Mouse (Mus musculus): ENCODE results near the gene Aplnr. TPM values are rescaled to one million over a fixed set of nuclear protein-coding genes. Genes with fewer than 3 reads are reported as not detected.
A peak's percentile ranks its signal among the peaks of the same experiment; 100 is the strongest.

The Aplnr gene
- total RNA-seq (2021) = 1 to 10 TPM; 1.2 to 3.3 TPM
- long read RNA-seq, experiment 1, partial matches to known transcripts = 0 of 3 reads
- long read RNA-seq, experiment 1, other reads (novel, unspliced or antisense) = 0 of 3 reads
- long read RNA-seq, experiment 2, partial matches to known transcripts = 0 of 3 reads
- long read RNA-seq, experiment 2, other reads (novel, unspliced or antisense) = 0 of 3 reads

DNA sequence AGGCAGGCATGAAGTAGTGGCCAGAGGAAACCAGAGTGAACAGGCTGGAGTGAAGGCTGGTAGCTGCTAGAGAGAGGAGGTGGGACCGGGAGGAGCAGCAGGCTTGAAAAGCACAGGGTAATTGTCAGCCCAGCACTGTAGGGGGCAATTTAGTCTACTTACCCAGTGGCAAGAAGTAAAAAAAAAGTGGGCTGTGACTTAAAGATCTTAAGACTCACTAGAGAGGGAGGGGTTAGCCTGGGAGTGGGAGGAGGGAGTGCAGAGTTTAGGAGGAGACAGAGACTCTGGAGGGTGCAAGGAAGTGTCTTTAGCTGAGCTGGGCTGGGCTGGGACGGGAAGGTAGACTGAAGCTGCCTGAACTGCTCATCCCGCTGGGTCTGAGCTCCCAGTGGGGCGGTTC is at the start of gene Aplnr:
TSS of gene Aplnr (plus strand) at position 137 of the 400 bp plus-strand sequence.
- no peak for DNase-seq (ENCODE audit: low spot score)

GRCm38 (mm10) chr2:85088716-85089646 is 47.0 kb upstream of the Aplnr start:
- no peak for DNase-seq (ENCODE audit: low spot score)

- no peak for DNase-seq (ENCODE audit: low spot score)
Measured at GRCm38 (mm10) chr2:85091325-85091724, 44.7 kb upstream of the Aplnr start.

GRCm38 (mm10) chr2:85093376-85093775 is 42.6 kb upstream of the Aplnr start:
- no peak for DNase-seq (ENCODE audit: low spot score)

GRCm38 (mm10) chr2:85095906-85096305 is 40.1 kb upstream of the Aplnr start:
- no peak for DNase-seq (ENCODE audit: low spot score)

- no peak for DNase-seq (ENCODE audit: low spot score)
Measured at GRCm38 (mm10) chr2:85098014-85098413, 38.0 kb upstream of the Aplnr start.

- peak; percentile 64 for DNase-seq (ENCODE audit: low spot score)
Measured at GRCm38 (mm10) chr2:85098824-85099511, 37.1 kb upstream of the Aplnr start.

DNA sequence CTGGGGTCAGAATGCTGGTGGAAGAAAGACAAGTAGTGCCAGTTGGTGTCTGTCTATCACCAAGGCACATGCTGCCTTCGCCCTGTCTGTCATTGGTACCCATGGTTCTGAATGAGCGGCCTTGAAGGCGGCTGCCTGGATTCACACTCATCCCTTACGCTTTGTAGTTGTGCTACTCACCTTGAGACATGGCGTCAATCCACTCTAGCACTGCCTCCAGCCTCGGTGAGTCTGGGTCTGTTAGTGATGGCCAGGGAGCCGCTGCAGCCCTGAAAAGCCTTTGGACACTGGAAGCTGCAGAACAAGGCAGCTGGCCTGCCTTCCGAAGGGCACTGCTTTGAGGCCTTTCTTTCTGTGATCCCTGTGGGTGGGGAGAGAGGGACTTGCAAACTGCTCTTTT is 32.8 kb upstream of the Aplnr start:
- no peak for DNase-seq (ENCODE audit: low spot score)

DNA sequence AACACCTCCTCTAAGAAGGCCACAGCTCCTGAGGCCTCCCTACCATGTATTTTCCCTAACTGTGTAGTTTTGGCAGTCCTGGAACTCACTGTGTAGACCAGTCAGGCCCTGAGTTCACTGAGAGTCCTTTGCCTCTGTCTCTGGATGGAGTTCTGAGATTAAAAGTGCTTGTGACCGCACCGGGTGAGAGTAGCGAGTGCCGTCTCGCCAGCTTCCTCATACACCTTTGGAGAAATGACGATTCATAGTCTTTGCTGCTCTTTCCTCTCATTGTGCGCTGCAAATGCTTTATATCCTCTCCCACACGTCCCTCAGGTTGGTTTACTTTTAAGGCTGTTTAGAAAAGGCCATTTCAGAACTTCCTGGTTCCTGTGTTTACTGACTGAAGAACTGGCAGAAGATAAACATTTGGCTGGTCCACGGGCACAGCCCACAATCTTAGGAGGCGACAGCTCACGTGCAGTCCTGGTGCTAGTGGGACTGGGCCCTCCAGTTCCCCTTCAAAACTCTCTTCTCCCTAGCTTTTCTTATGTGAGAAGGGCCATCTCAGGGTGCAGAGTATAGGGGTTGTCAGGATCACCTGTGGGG is 30.5 kb upstream of the Aplnr start:
- no peak for DNase-seq (ENCODE audit: low spot score)

DNA sequence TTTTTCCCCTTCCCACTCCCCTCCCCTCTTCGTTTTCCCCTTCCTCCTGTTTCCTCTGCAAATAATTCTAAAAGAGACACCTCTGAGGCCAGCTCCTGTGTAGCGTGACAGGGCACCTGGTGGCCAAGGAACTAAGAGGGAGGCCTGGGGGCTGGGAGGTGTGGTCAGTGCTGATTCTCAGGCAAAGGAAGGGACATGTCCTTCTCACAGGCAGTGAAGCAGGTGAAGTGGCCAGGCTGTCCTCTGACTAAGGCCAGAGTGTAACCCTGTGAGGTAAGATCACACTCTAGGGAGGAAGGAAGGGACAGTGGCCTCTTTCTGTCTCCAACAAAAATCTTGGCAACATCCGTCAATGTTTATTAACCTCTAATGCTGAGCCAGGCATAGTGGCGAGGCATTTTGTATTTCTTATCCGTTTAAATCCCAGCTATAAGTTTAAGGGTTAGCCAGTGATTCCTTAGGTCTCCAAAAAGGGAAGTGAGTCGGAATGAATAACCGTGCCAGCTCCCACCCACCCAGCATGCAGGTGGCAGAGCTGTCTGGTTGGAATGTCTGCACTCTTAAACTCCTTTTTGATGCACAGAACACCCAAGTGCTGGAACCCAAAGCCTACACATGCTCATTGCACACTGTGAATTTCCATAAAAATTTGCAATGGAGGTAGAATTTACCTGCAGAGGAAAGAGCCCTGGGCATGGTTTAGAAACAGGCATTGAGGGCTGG is 29.8 kb upstream of the Aplnr start:
- DNase-seq (ENCODE audit: low spot score) = no peak

DNA sequence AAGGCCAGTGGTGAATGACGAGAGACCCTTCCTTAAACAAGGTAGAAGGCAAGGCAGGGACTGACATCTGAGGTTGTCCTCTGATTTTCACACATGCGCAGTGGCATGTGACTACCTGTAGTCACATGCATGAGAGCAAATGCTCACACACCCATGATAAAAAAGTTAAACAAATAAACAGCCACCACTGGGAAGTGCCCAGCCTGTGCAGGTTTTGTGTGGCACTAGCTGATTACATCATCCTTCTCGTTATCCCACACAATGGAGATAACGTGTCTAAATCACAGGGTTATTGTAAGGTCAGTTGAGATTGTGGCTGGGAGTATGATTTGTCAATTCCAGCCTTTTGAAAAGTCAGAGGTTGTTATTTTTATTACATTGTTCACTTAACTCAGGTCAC is 29.1 kb upstream of the Aplnr start:
- DNase-seq (ENCODE audit: low spot score) = no peak

- DNase-seq (ENCODE audit: low spot score) = no peak
Measured at GRCm38 (mm10) chr2:85110288-85110875, 25.6 kb upstream of the Aplnr start.

GRCm38 (mm10) chr2:85123187-85123868 is 12.7 kb upstream of the Aplnr start:
- peak; percentile 52 for DNase-seq (ENCODE audit: low spot score)

DNA sequence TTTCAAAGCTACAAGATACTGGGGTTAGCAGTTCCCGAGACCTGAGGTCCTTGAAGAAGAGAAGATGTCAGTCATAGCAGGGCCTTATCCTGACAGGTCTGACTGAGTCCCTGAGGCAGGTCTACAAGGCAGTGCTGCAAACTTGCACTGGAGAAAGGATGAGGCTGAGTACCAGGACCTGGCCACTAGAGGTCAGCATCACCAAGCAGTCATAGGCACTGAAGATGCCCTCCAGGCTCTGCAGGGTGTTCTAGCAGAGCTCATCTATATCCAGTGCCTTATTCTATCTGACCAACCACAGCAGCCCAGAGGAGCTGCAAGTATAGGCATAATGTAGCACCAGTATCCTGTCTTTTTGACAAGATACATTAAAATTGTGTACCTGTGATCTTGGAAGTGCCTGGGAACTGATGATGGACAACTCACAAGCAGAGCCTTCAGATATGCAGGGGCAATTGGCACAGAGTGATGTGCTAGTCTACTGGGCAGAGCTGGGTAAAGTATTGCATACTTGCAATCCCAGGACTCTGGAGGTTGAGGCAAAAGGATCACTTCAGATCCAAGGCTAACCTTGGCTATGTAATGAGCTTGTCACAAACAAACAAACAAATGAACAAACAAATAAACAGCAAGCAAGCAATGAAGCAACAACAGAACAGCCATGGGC is 12.0 kb upstream of the Aplnr start:
- peak; percentile 50 for DNase-seq (ENCODE audit: low spot score)

DNA sequence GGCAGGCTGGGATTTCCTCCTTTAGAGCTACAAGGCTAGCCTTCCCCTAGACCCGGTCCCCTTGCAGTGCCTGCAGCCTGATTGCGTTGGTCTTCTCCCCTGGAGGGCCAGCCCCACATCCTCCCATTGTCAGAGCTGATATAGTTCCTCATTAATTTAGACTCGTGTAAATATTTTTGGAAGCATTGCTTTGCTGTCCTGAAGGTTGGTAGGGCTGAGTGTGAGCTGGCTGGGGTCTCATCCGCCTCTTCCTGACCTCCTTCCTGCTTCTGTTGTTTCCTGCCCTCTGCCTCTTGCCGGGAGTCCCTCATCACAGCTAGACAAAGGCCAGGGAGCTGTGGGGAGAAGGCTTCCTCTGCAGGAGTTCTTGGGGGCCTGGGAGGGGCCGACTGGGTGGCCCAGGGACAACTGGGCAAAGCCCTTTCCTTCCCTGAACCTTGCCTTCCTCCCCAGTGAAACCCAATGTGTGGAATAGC is 6.5 kb upstream of the Aplnr start:
- DNase-seq (ENCODE audit: low spot score) = no peak

- no peak for DNase-seq (ENCODE audit: low spot score)
Measured at GRCm38 (mm10) chr2:85131226-85131625, 4.8 kb upstream of the Aplnr start.

- DNase-seq (ENCODE audit: low spot score) = no peak
Measured at GRCm38 (mm10) chr2:85131724-85132123, 4.3 kb upstream of the Aplnr start.

DNA sequence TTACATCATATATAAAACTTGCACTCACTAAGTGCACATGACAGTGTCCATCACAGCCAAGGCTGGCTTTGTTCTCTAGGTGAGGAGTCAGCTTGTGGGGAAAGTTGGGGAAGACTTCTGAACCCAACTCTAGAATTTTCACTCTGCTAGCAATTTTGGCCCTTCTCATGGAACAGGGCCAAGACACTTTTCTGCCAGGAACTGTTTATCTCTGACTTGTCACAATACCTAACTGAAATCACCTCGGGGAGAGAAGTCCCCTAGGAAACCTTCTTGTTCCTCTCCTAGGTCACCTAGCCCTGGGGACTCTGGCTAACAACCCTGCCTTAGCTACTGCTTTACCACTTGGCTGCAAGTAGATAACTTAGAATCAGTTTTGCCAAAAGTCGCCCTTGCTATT is 3.8 kb upstream of the Aplnr start:
- DNase-seq (ENCODE audit: low spot score) = no peak

DNA sequence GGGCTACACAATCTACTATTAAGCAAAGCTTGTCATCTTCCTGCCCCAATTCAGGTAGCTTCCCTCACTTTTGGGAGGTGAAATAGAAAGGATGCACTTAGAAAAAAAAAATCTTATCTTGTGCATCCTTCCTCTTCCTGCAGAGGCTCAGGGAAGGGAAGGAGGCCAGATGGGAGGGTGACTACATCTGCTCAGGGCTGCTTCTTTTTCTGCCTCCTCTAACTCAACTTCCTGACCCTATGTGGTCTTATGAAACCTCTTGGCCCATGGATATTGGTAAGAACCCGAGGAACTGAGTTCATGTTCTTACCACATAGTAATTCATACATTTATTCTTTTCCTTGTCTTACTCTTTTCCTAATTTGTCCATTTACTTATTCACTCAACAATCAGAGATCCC is 926 bp upstream of the Aplnr start:
- DNase-seq (ENCODE audit: low spot score) = no peak
